Mouse (Mus musculus): ENCODE measurements around the gene Shroom3. TPM values are rescaled to one million over a fixed set of nuclear protein-coding genes. Genes with fewer than 3 reads are reported as not detected.

The Shroom3 gene
- polyA plus RNA-seq, 1 experiment from 2014 or later = 6.2 TPM

DNA sequence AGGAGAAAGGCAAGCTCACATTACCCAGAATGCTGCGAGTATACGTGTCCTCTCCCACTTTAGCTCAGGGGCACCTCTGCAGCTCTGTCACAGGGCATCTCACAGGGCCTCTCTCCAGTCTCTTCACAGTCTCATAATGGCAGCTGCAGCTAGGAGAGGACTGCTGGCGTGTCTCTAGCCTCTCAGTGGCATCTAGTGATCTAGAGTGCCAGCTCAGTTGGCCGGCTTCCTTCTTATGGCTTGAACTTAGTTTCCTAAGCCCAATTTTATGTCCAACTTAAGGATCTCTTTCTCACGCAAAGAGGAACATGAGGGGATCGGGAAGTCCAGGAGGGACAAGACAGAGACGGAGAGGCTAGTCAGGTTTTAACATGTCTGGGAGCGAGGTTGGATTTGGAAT lies 252.6 kb downstream of the Shroom3 start:
- 90% methylated on average over 8 of the region's 8 CpGs for WGBS
- Histone ChIP-seq H3K9me3 (ENCODE audit: control insufficient read depth, low read length) (no peaks in the 10 kb centered on the region; the same call in 1 of the 2 replicates), H3K4me3 (ENCODE audit: low read depth, low read length) (no peak overlapping the region), H3K9ac (ENCODE audit: low read length) (no peak overlapping the region), H3K36me3 (ENCODE audit: control insufficient read depth, insufficient read depth, low read length) (peaks cover 12% of the 10 kb centered on the region), H3K27me3 (ENCODE audit: control insufficient read depth, insufficient read depth, low read length) (no peaks in the 10 kb centered on the region), H3K27ac (ENCODE audit: low read depth, low read length) (no peak overlapping the region), H3K4me2 (no peak overlapping the region), H3K4me1 (ENCODE audit: control insufficient read depth, insufficient read depth, low read length) (no peaks in the 10 kb centered on the region)
- ATAC-seq (ENCODE audit: low FRiP score) (no peak), DNase-seq (ENCODE audit: low spot score, missing footprints) (no peak)

DNA sequence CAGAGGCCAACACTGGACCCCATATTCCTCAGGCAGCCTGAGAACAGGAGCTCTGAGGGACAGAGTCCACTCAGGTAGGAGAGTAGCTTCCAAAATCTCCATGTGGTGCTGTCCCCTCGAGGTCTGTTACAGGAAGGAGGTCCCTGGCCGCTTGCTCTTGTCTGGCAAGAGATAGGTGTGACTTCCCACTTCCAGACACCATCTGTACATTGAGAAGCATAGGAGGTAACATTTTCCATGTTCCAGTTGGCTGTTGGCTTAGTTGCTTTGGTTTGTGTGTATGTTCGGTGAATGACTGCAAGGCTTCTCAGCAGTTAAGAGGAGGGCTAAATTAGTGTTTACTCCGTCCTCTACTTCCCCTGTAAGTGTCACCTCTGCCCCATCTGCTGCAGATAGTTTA lies 254.5 kb downstream of the Shroom3 start:
- H3K9ac ChIP-seq (ENCODE audit: low read length) = no peak overlapping the region
- no peaks in the 10 kb centered on the region for H3K4me1 ChIP-seq (ENCODE audit: control insufficient read depth, insufficient read depth, low read length)
- H3K4me3 ChIP-seq (ENCODE audit: low read depth, low read length) = no peak overlapping the region
- ATAC-seq (ENCODE audit: low FRiP score) (no peak), DNase-seq (ENCODE audit: low spot score, missing footprints) (no peak)
- WGBS = 92% methylated on average over 4 of the region's 4 CpGs
- H3K36me3 ChIP-seq (ENCODE audit: control insufficient read depth, insufficient read depth, low read length) = peaks cover 30% of the 10 kb centered on the region
- no peak overlapping the region for H3K27ac ChIP-seq (ENCODE audit: low read depth, low read length)
- H3K4me2 ChIP-seq = no peak overlapping the region
- peaks cover 13% of the 10 kb centered on the region for H3K9me3 ChIP-seq (ENCODE audit: control insufficient read depth, low read length)
- H3K27me3 ChIP-seq (ENCODE audit: control insufficient read depth, insufficient read depth, low read length) = no peaks in the 10 kb centered on the region

DNA sequence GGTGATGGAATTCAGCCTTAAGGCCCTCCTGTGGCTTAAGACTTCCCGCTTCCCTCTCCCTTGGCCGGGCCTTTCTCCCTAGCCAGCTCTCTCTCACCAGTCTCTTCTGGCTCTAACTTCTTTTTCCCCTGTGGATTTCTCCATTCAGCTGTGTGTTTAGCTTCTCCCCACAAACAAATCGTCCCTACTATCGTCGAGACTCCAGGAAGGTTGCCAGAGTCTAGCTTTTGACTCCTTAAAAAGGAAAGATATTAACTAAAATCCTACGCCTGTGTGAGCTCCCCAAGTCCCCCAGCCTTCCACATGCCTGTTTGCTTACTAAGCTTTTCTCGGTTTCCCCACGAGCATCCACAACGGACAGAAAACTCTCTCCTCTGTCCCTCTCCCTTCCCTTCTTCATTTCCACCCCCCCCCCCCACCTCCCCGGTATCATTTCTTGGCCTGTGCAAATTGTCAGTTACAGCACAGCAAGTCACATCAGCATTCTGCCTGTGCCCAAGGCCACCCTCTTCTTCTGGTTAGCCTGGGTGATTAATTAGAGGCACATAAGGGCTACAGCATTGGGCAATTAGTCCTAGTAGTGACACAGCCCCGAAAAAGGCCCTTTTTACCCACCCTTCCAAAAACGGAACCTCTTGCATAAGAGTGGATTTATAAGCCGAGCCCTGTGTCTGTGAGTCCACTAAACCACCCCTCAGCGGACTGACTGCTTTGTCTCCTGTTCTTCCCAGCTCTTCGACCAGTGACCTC lies 256.2 kb downstream of the Shroom3 start:
- DNase-seq (ENCODE audit: low spot score, missing footprints) (no peak), ATAC-seq (ENCODE audit: low FRiP score) (no peak)
- no peak overlapping the region for H3K4me3 ChIP-seq (ENCODE audit: low read depth, low read length)
- H3K36me3 ChIP-seq (ENCODE audit: control insufficient read depth, insufficient read depth, low read length) = peaks cover 33% of the 10 kb centered on the region
- H3K4me1 ChIP-seq (ENCODE audit: control insufficient read depth, insufficient read depth, low read length) = no peaks in the 10 kb centered on the region
- no peak overlapping the region for H3K4me2 ChIP-seq
- peaks cover 15% of the 10 kb centered on the region for H3K9me3 ChIP-seq (ENCODE audit: control insufficient read depth, low read length)
- no peaks in the 10 kb centered on the region for H3K27me3 ChIP-seq (ENCODE audit: control insufficient read depth, insufficient read depth, low read length)
- 85% methylated on average over 15 of the region's 15 CpGs for WGBS
- no peak overlapping the region for H3K9ac ChIP-seq (ENCODE audit: low read length)
- H3K27ac ChIP-seq (ENCODE audit: low read depth, low read length) = no peak overlapping the region

DNA sequence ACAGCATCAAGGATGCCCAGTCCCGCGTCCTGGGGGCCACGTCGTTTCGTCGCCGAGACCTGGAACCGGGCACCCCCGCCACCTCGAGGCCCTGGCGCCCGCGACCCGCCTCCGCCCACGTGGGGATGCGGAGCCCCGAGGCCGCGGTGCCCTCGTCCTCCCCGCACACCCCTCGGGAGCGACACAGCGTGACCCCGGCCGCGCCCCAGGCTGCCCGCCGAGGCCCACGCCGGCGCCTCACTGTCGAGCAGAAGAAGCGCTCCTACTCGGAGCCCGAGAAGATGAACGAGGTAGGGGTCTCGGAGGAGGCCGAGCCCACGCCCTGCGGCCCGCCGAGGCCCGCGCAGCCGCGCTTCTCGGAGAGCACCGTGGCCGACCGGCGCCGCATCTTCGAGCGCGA lies 258.9 kb downstream of the Shroom3 start:
- ATAC-seq (ENCODE audit: low FRiP score) = 0 out of 2 replicates have a peak, but pooled peaks have one; percentile 7
- H3K9me3 ChIP-seq (ENCODE audit: control insufficient read depth, low read length) = peaks cover 15% of the 10 kb centered on the region
- no peak overlapping the region for H3K4me2 ChIP-seq
- H3K9ac ChIP-seq (ENCODE audit: low read length) = no peak overlapping the region
- no peaks in the 10 kb centered on the region for H3K4me1 ChIP-seq (ENCODE audit: control insufficient read depth, insufficient read depth, low read length)
- WGBS = 80% methylated on average over 54 of the region's 57 CpGs
- H3K36me3 ChIP-seq (ENCODE audit: control insufficient read depth, insufficient read depth, low read length) = peaks cover 33% of the 10 kb centered on the region
- DNase-seq (ENCODE audit: low spot score, missing footprints) = no peak
- H3K4me3 ChIP-seq (ENCODE audit: low read depth, low read length) = no peak overlapping the region
- H3K27ac ChIP-seq (ENCODE audit: low read depth, low read length) = no peak overlapping the region
- H3K27me3 ChIP-seq (ENCODE audit: control insufficient read depth, insufficient read depth, low read length) = no peaks in the 10 kb centered on the region

DNA sequence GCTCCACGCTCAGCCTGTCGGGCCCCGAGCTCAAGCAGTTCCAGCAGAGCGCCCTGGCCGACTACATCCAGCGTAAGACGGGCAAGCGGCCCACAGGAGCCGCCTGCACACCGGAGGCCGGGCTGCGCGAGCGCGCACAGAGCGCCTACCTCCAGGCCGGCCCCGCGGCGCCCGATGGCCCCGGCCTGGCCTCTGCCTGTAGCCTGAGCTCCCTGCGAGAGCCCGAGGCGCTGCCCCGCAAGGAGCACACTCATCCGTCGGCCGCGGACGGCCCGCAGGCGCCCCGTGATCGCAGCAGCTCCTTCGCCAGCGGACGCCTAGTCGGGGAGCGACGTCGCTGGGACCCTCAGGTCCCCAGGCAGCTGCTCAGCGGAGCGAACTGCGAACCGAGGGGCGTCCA lies 259.3 kb downstream of the Shroom3 start:
- WGBS = 85% methylated on average over 47 of the region's 47 CpGs
- no peaks in the 10 kb centered on the region for H3K4me1 ChIP-seq (ENCODE audit: control insufficient read depth, insufficient read depth, low read length)

DNA sequence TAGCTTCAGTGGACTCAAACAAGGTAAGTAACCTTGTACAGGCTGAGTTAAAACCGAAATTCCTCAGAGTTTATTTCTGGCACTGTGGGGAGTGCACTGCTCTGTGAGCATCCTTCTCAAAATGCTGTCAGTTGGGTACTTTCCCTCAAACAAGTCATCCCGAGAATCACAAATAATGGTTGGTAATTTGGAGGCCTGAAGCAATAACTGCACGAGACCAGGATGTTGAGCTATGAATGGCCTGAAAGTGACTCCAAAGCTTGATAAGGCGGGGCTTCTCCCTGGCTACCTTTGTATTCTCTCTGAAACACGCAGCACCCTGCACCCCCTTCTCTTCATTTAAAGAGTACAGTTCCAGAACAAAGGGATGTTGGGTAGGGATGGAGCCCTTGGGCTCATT lies 261.6 kb downstream of the Shroom3 start:
- H3K4me3 ChIP-seq (ENCODE audit: low read depth, low read length) = no peak overlapping the region
- peaks cover 31% of the 10 kb centered on the region for H3K36me3 ChIP-seq (ENCODE audit: control insufficient read depth, insufficient read depth, low read length)
- ATAC-seq (ENCODE audit: low FRiP score) = no peak
- H3K27ac ChIP-seq (ENCODE audit: low read depth, low read length) = no peak overlapping the region
- H3K4me1 ChIP-seq (ENCODE audit: control insufficient read depth, insufficient read depth, low read length) = no peaks in the 10 kb centered on the region
- no peak overlapping the region for H3K4me2 ChIP-seq
- no peak overlapping the region for H3K9ac ChIP-seq (ENCODE audit: low read length)
- H3K27me3 ChIP-seq (ENCODE audit: control insufficient read depth, insufficient read depth, low read length) = no peaks in the 10 kb centered on the region
- DNase-seq (ENCODE audit: low spot score, missing footprints) = no peak
- 84% methylated on average over 5 of the region's 5 CpGs for WGBS
- H3K9me3 ChIP-seq (ENCODE audit: control insufficient read depth, low read length) = peaks cover 15% of the 10 kb centered on the region

More for the DNA sequence above, 259.3 kb downstream of the Shroom3 start:
- Histone ChIP-seq H3K27me3 (ENCODE audit: control insufficient read depth, insufficient read depth, low read length) (no peaks in the 10 kb centered on the region), H3K36me3 (ENCODE audit: control insufficient read depth, insufficient read depth, low read length) (peaks cover 33% of the 10 kb centered on the region), H3K9ac (ENCODE audit: low read length) (no peak overlapping the region), H3K9me3 (ENCODE audit: control insufficient read depth, low read length) (peaks cover 15% of the 10 kb centered on the region), H3K27ac (ENCODE audit: low read depth, low read length) (no peak overlapping the region), H3K4me3 (ENCODE audit: low read depth, low read length) (no peak overlapping the region), H3K4me2 (no peak overlapping the region)
- 0 out of 2 replicates have a peak, but pooled peaks have one; percentile 33 for ATAC-seq (ENCODE audit: low FRiP score)
- no peak for DNase-seq (ENCODE audit: low spot score, missing footprints)

DNA sequence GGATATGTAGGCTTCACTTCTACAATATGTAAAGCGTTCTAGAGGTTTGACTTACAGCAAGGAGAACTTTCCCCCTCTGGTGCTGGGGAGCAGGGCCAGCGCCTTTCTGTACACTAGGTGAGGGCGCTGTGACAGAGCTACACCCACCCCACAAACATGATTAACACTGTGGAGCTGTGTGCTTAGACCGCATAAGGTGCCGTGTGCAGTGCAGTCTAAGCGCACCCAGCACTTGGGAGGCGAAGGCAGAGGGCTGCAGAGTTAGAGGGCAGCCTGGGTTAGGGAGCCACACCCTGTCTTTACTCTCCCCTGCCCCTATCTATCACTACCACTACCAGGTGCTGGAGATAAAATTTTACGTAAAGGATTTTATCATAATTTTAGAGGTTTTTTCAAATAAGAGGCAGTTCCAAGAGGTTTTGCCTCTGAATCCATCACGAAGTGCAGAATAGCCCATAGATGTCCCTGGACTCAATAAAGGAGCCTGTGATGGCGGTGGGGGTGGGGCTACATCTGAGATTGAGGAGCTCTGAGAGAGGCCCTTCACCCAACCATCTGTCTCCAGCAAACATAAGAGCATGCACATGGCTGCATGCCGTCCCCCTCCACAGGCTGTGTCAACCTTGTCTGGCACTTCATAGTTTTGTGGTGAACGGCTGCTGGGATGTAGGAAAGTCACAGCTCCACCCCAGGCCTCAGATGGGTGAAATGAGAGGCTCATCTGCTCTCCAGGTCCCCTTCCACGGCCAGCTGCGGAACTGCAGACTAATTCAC lies 265.9 kb downstream of the Shroom3 start:
- H3K4me1 ChIP-seq (ENCODE audit: control insufficient read depth, insufficient read depth, low read length) = no peaks in the 10 kb centered on the region
- peaks cover 14% of the 10 kb centered on the region for H3K36me3 ChIP-seq (ENCODE audit: control insufficient read depth, insufficient read depth, low read length)
- H3K27me3 ChIP-seq (ENCODE audit: control insufficient read depth, insufficient read depth, low read length) = no peaks in the 10 kb centered on the region
- no peak overlapping the region for H3K27ac ChIP-seq (ENCODE audit: low read depth, low read length)
- H3K4me2 ChIP-seq = no peak overlapping the region
- H3K9ac ChIP-seq (ENCODE audit: low read length) = no peak overlapping the region
- 86% methylated on average over 14 of the region's 14 CpGs for WGBS
- DNase-seq (ENCODE audit: low spot score, missing footprints) (no peak), ATAC-seq (ENCODE audit: low FRiP score) (no peak)
- no peaks in the 10 kb centered on the region for H3K9me3 ChIP-seq (ENCODE audit: control insufficient read depth, low read length)
- no peak overlapping the region for H3K4me3 ChIP-seq (ENCODE audit: low read depth, low read length)

DNA sequence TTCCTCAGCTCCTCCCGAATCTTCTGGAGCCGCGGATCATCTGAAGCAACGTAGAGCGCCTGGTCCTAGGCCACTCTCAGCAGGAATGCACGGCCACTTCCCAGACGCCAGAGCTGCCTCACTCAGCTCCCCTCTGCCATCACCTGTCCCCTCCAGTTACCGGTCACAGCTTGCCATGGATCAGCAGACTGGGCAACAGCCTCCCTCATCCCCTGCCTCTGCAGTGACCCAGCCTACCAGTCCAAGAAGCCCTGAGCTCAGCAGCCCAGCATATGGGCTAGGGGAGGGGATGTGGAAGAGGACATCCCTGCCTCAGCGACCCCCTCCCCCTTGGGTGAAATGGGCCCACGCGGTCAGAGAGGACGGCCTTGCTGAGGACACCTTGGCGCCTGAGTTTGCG lies 267.3 kb downstream of the Shroom3 start:
- ATAC-seq (ENCODE audit: low FRiP score) (no peak), DNase-seq (ENCODE audit: low spot score, missing footprints) (no peak)
- Histone ChIP-seq H3K27ac (ENCODE audit: low read depth, low read length) (no peak overlapping the region), H3K4me3 (ENCODE audit: low read depth, low read length) (no peak overlapping the region), H3K27me3 (ENCODE audit: control insufficient read depth, insufficient read depth, low read length) (no peaks in the 10 kb centered on the region), H3K9me3 (ENCODE audit: control insufficient read depth, low read length) (no peaks in the 10 kb centered on the region), H3K4me1 (ENCODE audit: control insufficient read depth, insufficient read depth, low read length) (no peaks in the 10 kb centered on the region), H3K36me3 (ENCODE audit: control insufficient read depth, insufficient read depth, low read length) (peaks cover 17% of the 10 kb centered on the region), H3K9ac (ENCODE audit: low read length) (no peak overlapping the region), H3K4me2 (no peak overlapping the region)
- WGBS = 88% methylated on average over 14 of the region's 14 CpGs

DNA sequence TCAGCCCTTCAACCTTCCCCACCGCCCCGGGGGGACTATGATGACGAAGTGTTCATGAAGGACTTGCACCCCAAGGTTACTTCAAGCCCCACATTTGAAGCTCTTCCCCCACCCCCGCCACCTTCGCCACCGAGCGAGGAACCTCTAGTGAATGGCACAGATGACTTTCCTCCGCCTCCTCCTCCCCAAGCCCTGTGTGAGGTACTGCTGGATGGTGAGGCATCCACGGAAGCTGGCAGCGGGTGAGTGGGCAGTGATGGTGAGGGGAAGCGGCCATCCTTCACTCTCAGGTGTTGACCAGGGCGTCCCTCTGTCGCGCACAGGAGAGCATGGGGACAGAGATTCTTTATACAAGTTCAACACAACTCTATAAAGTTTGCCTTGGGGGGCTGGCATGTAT lies 267.8 kb downstream of the Shroom3 start:
- H3K4me2 ChIP-seq = no peak overlapping the region
- no peak overlapping the region for H3K9ac ChIP-seq (ENCODE audit: low read length)
- 95% methylated on average over 14 of the region's 14 CpGs for WGBS
- H3K36me3 ChIP-seq (ENCODE audit: control insufficient read depth, insufficient read depth, low read length) = peaks cover 18% of the 10 kb centered on the region
- no peaks in the 10 kb centered on the region for H3K27me3 ChIP-seq (ENCODE audit: control insufficient read depth, insufficient read depth, low read length)
- DNase-seq (ENCODE audit: low spot score, missing footprints) (no peak), ATAC-seq (ENCODE audit: low FRiP score) (no peak)
- H3K4me1 ChIP-seq (ENCODE audit: control insufficient read depth, insufficient read depth, low read length) = no peaks in the 10 kb centered on the region
- no peak overlapping the region for H3K27ac ChIP-seq (ENCODE audit: low read depth, low read length)
- H3K9me3 ChIP-seq (ENCODE audit: control insufficient read depth, low read length) = no peaks in the 10 kb centered on the region
- H3K4me3 ChIP-seq (ENCODE audit: low read depth, low read length) = no peak overlapping the region

Measured in midbrain, embryonic 11.5 days (tissue).